Mouse (Mus musculus) megakaryocyte, embryonic 14.5 days (primary cell): ENCODE data around the gene Opcml.

Experiments
- FLI1 ChIP-seq: IDR thresholded peaks from 2 replicates; pipeline ENCODE4 v1.6.1; 2012; ENCODE audit warnings: low read length, inconsistent platforms, mixed read lengths
- GATA1 ChIP-seq: IDR thresholded peaks from 3 replicates; pipeline ENCODE4 v1.6.1; 2012; ENCODE audit warnings: mixed read lengths, low read length, inconsistent platforms, borderline replicate concordance

- TF ChIP-seq GATA1 (no peak), FLI1 (no peak)
Observed at GRCm38 (mm10) chr9:27998767-27999166, 208.2 kb downstream of the Opcml start.
